Mouse (Mus musculus): ENCODE measurements around the gene Plxdc2. TPM values are rescaled to one million over a fixed set of nuclear protein-coding genes. Genes with fewer than 3 reads are reported as not detected.

Gene Plxdc2
- total RNA-seq, 2 experiments from 2014 or later = 0.34 TPM; not detected in 1

DNA sequence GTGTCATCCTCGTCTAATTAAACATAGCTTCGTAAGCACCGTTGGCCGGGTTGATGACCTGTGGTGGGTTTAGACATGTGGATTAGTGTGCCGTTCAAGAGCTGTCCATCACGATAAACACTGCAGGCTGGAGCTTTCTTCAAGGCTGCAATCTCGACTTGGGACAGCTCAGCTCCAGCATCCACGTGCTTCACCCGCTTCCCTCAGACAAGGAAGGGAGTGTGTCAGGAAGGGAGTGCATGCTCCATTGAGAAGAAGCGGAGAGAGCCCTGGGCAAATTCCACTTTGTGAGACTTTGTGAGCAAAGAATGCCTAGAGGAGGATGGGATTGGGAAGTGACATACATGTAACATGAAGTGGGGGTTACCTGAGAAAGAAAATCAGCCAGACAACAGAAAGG lies 42.8 kb downstream of the Plxdc2 start:
- no peak for ATAC-seq (replicated peaks; ENCODE audit: low FRiP score, poor library complexity, severe bottlenecking)

DNA sequence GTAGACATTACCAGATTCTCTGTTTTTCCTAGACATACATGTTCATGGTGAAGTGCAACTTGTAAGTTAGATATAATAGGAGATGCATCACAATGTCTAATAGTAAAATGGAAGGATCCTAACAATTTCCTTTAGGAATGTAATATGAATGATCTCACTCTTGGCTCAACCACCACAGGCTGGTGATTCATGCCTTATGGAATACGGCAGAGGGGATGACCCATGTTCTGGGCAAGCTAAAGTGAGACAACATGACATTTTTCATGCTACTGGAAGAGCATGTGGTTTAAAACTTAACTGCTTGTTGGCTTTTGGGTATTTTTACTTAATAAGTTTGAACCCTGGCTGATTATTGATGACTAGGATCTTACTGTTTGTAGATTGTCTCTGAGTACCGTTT lies 50.4 kb downstream of the Plxdc2 start:
- ATAC-seq (replicated peaks; ENCODE audit: low FRiP score, poor library complexity, severe bottlenecking) = no peak

DNA sequence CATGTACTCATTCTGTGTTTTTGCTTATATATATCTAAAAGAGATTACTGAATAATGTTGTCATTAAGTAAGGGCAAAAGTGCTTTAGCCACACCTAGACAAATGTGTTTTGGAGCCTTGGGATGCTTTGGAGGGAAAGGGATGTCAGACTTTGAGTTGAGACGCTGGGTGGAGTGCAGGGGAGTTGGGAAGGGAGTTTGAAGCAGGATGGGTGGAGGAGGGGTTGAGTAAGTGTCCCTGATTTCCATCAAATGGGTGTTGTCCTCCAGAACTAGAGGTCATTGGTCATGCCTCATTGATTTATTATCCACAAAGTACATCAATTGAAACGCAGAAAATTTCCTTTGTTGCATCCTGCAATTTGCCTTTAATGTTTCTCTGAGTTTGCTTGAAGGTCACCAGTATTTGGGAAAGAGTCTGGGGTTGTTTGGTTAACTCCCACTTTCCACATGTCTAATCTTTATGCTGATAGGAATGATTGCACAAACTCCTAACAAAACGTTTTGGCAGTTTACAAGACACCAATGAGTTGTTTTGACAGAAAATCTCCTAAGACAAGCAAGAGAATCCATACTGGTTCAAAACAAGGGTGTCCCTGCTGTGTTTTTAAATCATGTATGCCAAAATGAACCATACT lies 58.4 kb downstream of the Plxdc2 start:
- ATAC-seq (replicated peaks; ENCODE audit: low FRiP score, poor library complexity, severe bottlenecking) = no peak

DNA sequence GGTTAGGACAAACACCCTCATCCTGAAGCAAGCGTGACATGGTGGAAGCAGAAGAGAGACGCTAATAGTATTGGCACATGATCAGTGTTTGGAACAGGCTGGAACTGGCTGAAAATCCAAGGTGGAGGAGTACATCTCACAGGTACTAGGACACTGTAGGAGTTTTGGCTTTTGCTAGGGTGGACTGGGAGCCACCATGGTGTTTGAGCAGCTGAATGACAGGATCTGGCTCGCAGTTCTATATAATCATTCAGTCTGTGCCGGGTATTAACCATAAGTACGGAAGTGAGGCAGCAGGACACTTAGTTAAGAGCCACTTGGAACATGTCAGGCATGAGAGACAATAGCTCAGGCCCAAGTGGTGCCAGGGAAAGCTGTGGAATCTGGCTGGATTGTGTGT lies 82.9 kb downstream of the Plxdc2 start:
- no peak for ATAC-seq (replicated peaks; ENCODE audit: low FRiP score, poor library complexity, severe bottlenecking)

DNA sequence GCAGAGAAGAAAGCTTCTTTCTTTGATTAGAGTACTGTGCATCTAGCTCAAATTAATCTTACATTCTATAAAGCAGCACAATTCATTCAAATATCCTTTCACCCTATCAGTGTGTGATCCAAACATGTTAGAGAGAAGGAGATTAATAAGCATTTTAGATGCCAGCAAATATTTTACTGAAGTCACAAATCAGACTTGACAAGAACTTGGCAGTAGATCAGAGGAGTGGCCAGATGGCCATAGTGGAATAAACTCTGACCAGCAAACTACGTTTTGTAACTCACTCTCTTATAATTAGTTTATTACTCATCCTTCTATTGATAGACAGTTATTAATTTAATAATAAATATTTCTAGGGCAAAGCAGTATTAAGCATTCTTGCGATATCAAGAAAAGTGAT lies 86.5 kb downstream of the Plxdc2 start:
- no peak for ATAC-seq (replicated peaks; ENCODE audit: low FRiP score, poor library complexity, severe bottlenecking)

DNA sequence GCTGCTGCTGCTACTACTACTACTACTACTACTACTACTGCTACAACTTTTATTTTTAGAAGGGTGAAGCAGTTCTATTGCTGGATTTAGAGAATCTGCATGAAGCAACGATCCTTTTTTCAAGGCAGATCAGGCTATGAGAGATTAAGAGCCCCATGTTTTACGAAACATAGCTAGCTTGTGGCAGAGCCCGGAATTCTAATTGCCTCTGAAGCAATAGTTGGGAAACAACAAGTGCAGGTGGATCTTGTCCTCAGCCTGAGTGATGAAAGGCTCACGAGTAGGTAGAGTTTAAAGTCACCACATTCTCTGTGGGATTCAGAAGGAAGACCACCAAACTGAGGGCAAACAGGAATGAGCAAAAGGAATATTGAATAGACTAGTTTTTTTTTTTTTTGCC lies 91.8 kb downstream of the Plxdc2 start:
- no peak for ATAC-seq (replicated peaks; ENCODE audit: low FRiP score, poor library complexity, severe bottlenecking)

DNA sequence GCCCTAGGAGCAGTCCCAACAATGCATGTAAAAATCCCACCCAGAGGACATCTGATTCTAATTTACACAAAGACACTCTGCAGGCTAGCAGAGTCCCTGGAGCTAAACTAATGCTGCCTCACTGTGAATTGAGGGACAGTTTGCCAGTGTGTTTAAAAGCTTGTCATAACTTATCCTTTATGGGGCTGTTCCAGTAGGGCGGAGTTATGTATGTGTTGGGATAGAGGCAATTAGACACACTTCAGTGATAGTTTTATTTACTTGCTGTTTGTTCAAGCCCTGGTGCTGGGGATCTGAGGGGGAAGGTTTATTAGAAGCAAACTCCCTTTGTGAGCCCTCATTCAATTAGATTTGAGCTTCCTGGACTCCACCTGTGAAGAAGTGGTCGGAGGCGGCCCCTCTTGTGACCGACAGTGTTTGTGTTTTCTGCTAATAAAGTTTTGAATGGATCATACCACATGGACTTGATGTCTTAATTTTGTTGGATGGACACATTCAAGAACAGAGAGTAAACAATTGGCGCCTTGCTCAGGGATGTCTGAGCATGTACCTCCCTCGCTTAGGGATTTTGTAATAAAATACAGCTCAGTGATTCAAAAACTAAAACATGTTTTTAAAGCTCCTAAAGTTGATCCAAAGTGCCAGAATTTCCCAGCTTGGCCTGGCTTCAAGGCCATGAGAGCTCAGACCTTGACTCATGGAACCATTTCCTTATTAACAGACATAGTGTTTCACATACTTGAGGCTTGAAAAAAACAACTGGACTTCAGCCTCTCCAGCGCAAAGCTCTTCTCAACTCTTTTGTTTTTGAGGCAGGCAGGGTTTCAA lies 94.9 kb downstream of the Plxdc2 start:
- no peak for ATAC-seq (replicated peaks; ENCODE audit: low FRiP score, poor library complexity, severe bottlenecking)

DNA sequence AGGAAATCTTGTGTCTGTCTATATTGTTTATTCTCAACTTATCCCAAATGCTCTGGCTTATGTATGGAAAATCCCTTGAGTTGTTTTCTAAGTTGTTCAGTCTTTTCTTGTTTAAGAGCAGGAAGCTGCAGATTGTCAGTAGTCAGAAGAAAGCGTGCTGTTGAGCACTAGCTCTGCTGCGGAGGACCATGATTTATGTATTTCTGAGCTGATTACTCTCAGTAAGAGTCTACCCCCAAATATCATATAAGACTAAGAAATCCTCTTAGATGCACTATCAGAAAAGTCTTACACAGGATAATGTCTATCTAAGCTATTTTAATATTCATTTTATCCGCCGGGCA lies 95.5 kb downstream of the Plxdc2 start:
- ATAC-seq (replicated peaks; ENCODE audit: low FRiP score, poor library complexity, severe bottlenecking) = no peak

DNA sequence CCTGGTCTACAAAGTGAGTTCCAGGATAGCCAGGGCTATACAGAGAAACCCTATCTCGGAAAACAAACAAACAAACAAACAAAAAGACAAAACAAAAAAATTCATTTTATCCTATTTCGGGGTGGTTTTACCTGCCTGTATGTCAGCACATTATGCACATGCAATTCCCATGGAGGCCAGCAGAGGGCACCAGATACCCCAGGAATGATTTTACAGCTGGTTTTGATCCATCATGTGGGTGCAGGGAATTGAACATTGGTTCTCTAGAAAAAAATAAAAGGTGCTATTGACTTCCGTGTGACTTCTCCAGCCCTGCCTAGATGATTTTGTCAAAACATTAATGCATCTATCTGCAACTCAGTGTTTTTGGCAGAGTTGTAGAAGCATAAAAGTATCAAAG lies 96.0 kb downstream of the Plxdc2 start:
- ATAC-seq (replicated peaks; ENCODE audit: low FRiP score, poor library complexity, severe bottlenecking) = no peak

DNA sequence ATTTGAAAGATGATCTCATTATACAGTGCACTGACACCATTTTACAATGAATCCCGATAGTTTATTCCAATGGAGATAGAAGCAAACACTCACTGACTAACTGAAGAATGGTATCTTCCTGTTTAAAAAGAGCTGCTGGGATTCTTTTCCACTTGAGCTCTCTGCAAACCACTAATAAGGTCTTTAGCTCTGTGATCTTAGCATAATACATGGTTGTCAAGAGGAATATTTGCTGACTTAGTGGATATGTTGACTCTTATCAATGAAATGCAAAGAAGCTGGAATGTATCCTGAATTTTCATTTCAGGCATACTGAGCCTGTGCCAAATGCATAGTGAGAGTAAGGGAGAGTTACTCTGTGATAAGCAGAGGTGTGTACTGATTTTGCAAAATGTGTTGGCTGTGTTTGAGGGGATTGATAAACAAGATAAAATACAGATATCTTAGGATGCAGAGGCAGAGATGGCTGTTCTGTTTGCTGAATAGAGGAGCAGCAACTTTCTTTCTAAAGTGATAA lies 100.2 kb downstream of the Plxdc2 start:
- ATAC-seq (replicated peaks; ENCODE audit: low FRiP score, poor library complexity, severe bottlenecking) = no peak

DNA sequence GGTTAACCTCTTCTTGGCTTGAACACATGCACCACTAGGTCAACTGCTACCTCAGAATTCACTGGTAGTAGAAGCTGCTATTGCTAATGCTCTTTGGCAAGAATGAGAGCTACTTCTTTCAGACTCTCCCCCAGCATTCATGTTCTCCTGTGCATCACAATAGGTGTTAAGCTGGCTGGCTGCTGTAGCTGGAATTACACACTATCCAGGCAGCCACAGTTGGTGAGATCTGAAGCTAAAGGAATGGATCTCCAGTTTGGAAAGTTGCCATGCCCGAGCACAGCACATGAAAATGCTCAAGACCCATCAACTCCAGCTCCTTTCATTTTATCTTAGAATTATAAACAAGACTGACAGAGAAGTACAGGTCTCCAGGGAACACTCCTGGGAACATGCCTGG lies 103.4 kb downstream of the Plxdc2 start:
- ATAC-seq (replicated peaks; ENCODE audit: low FRiP score, poor library complexity, severe bottlenecking) = no peak

DNA sequence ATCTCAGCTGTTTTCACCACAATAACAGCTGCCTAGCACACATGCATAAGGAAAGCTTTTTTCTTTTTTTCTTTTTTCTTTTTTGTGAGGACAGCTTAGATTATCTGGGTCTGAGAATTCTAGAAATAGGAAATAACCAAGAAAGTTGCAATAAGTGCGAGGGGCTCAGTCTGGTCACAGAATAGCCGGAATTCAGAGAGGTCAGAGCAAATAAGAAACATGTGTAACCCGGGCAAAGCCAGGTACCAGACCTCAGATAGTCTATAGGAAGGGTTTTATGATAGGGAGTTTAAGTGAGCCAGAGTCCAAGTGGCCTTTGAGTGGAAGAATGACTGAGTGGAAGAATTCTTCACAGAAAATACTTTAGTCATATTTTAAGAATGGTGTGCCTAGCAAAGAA lies 114.0 kb downstream of the Plxdc2 start:
- no peak for ATAC-seq (replicated peaks; ENCODE audit: low FRiP score, poor library complexity, severe bottlenecking)

DNA sequence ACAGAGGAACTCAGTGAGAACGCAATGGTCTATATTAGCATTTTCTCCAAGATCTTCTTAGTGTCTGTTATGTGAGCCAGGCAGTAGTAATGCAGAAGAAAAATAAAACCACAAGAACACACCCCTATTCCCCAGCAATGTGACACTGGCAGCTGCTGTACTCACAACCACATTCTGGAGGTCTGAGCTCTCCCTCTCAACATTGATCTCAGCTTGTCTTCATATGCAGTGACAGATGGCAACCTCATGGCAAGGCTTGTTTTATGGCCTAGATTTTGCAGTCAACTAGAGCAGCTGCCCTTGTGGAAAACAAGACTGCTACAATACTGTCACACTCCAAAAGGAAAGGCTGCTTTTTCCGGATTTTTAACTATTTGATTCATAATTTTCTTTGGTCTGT lies 127.8 kb downstream of the Plxdc2 start:
- no peak for ATAC-seq (replicated peaks; ENCODE audit: low FRiP score, poor library complexity, severe bottlenecking)

DNA sequence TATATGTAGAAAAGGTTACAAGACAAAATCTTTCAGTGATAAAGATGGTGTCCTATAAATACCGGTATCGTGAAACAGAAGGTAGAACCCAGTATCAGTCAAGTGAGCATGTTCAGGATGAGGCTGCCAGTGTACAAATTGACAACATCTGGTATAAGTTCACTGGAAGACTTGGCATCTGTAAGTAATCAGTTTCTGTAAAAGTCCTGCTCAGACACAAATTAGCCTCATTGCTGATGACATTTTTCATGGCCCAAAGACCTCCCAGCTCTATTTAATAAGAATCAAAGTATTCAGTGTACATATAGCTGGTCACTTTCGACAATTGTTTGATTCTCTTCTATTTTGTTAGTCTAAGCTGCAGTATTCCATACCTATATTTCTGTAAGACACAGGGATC lies 129.9 kb downstream of the Plxdc2 start:
- ATAC-seq (replicated peaks; ENCODE audit: low FRiP score, poor library complexity, severe bottlenecking) = no peak

DNA sequence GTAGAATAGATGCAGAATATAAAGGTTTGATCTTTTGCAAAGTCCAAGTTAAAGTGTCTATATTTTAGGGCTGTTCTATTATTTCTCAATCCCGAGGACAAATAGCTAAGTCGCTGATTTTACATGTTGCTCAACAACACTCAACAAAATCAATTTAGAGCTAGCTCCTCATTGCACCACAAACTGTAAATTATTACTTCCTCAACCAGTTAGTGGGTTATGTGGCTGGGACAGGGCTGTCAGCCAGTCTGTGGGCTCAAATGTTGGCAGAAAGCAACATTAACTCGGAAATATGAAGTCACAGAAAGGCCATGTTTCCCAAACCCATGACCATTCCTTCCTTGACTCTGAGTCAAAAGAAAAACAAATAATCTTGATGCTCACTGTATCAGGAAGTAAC lies 135.1 kb downstream of the Plxdc2 start:
- ATAC-seq (replicated peaks; ENCODE audit: low FRiP score, poor library complexity, severe bottlenecking) = no peak

DNA sequence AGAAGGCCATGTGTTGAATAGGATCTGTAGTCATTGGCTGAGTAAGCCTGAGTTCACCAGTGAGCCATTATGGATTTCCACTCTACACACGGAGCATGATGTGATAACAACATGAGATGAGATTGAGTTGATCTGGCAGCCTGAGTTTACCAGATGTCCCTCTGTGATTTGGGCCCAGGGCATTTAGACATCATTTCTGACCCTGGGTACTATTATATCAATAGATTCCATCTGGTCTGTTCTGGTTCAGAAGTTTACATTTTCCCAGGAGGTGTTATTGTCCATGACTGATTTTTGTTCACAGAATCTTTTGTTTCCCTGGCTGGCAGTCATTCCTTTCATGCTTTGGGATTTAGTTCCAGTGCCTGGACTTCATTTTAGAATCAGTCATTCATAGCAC lies 146.7 kb downstream of the Plxdc2 start:
- no peak for ATAC-seq (replicated peaks; ENCODE audit: low FRiP score, poor library complexity, severe bottlenecking)

DNA sequence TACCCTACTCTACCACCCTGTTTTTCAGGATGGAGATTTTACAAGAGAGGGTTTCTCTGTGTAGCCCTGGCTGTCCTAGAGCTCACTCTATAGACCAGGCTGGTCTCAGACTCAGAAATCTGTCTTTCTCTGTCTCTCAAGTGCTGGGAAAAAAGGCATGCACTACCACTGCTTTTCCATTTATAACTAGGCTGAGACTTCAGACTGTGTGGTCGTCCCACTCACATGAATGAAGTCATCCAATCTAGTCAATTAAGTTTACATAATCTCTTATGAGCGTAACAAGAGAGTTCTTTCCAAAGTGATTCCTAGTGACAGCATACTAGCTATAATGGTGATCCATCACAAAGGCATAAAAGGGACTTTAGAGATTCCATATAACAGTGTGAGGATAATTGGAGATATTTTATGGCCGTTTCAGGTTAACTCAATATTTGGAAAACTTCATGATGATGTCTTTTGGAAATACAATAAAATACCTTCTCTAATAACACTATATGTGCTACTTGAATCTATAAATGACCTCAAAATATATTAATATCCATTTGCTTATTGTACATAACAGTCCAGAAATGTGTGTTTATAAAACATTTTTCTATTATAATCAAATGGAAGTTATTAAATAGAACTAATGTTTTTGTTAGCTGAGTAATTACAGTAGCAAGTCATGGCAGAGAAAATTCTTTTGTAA lies 151.6 kb downstream of the Plxdc2 start:
- no peak for ATAC-seq (replicated peaks; ENCODE audit: low FRiP score, poor library complexity, severe bottlenecking)

DNA sequence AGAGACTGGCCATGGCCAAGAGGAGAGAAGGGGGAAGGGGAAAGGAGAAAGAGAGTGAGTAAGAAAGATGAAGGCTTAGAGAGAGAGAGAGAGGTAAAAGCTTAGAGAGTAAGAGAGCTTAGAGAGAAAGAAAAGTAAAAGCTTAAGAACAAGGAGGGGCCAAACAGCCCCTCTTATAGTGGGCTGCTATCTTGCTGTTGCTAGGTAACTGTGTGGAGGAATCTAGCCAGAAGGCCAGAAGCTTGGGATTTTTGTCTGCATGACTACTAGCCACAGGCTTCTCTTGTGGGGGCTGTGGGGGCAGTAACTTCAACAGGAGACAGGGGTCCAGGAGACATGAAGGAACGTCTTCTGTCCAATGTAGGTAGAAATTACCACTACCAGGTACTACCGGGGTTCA lies 162.0 kb downstream of the Plxdc2 start:
- ATAC-seq (replicated peaks; ENCODE audit: low FRiP score, poor library complexity, severe bottlenecking) = no peak

DNA sequence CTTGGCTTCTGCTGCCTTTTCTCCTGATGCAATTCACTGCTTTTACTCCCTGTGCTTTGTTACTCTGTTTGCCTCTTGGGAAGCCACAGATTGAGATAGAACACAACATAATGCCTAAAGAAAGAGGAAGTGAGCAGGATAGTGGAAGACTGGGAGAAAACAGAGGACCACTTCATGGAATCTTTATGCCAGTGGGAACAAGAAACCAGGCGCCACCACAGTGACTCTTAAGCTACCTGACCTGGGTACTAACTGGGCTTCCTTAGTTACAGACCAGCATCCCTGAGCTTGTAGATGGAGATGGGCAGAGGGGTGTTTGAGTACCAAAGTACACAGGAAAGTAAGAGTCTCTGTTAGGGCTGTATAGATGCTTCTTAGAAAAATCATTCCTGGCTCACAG lies 167.3 kb downstream of the Plxdc2 start:
- ATAC-seq (replicated peaks; ENCODE audit: low FRiP score, poor library complexity, severe bottlenecking) = no peak

DNA sequence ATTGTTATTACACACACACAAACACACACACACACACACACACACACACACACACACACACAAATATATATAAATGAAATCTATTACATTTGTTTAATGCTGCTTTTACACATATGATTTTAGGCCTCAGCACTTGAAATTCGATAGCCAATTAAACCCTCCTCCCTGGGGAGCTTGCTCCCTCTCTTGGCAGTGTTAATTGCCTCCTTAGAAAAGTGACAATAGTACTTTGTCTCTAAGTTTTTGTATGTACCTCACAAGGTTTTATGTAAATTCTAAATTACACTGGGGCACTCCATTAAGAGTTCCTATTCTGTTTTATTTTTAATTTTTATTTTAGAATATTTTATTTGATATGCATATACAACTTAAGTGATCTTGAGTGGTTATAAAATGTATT lies 176.1 kb downstream of the Plxdc2 start:
- ATAC-seq (replicated peaks; ENCODE audit: low FRiP score, poor library complexity, severe bottlenecking) = no peak

DNA sequence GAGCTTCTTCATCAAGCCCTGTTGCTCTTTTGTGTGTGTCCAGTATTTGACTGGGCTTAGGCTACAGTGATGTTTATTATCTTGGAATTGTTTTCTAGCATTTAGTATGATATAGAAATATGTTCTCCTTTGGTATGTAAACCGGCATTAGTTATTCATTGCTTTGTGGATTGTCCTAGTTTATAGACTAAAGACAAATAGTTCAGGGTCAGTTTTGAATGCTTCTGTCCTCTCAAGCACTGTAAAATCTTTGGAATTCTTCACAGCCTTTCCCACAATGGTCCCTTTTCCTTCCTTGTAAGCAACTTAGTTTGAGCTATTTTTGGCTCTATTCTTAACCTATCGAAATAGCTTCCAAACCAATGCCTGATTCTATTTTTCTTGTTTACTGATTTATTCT lies 178.5 kb downstream of the Plxdc2 start:
- ATAC-seq (replicated peaks; ENCODE audit: low FRiP score, poor library complexity, severe bottlenecking) = no peak

All from erythroblast, adult 5-6 weeks (primary cell).